Mouse (Mus musculus): ENCODE measurements around the gene Dnajc8. TPM values are rescaled to one million over a fixed set of nuclear protein-coding genes. Genes with fewer than 3 reads are reported as not detected.
A peak's percentile ranks its signal among the peaks of the same experiment; 100 is the strongest.

Gene Dnajc8
- polyA plus RNA-seq, 1 experiment from 2014 or later: 202 TPM

DNA sequence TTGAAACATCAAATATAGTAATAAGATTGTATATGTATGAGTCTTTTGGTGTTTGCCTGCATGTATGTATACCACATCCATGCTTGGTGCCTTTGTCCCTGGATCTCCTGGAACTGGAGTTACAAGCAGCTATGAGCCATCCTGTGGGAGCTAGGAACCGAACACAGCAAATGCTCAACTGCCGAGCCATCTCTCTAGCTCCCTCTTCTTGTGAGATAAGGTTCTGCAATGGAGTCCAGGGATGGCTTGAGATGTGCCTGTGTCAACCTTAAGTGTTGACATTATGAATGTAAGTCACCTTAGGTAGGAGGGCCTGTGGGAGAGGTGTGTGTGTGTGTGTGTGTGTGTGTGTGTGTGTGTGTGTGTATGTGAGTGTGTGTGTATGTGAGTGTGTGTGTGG is 8.7 kb upstream of the Dnajc8 start:
- H3K36me3 ChIP-seq: peaks cover 31% of the 10 kb centered on the region
- H3K27me3 ChIP-seq (ENCODE audit: insufficient read depth, poor library complexity, severe bottlenecking): no peaks in the 10 kb centered on the region
- H3K4me1 ChIP-seq (replicated peaks): peaks cover 11% of the 10 kb centered on the region
- WGBS: 55% methylated on average over 2 of the region's 2 CpGs
- no peaks in the 10 kb centered on the region; the same call in 1 of the 2 replicates for H3K9me3 ChIP-seq
- no peak overlapping the region for H3K4me3 ChIP-seq
- DNase-seq (ENCODE audit: low spot score): no peak
- H3K27ac ChIP-seq: no peak overlapping the region

DNA sequence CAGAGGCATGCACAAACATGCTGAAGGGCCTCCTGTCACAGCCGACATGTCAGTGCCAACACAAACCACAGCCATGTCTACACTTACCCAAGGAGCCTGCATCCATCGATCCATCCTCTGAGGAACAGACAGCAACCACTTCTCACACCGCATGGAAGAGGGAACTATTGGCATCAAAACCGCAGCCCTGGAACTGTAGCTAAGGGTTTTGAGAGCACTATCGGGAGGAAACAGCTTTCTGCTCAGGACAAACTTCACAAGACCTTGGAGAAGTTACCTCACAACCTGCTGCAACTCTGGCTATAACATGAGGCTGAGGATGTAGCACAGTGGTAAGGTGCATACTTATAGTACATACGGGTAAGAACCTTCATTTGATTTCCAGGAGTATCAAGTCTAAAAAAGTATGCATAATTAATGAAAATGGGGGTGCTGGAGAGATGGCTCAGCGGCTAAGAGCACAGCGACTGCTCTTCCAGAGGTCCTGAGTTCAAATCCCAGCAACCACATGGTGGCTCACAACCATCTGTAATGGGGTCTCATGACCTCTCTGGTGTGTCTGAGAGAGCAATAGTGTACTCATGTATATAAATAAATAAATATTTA is 7.3 kb upstream of the Dnajc8 start:
- Histone ChIP-seq H3K4me3 (no peak overlapping the region), H3K27me3 (ENCODE audit: insufficient read depth, poor library complexity, severe bottlenecking) (no peaks in the 10 kb centered on the region), H3K4me1 (replicated peaks) (peaks cover 25% of the 10 kb centered on the region), H3K27ac (no peak overlapping the region), H3K36me3 (peaks cover 33% of the 10 kb centered on the region), H3K9me3 (no peaks in the 10 kb centered on the region; the same call in 1 of the 2 replicates)
- 93% methylated on average over 8 of the region's 8 CpGs for WGBS
- DNase-seq (ENCODE audit: low spot score): no peak

DNA sequence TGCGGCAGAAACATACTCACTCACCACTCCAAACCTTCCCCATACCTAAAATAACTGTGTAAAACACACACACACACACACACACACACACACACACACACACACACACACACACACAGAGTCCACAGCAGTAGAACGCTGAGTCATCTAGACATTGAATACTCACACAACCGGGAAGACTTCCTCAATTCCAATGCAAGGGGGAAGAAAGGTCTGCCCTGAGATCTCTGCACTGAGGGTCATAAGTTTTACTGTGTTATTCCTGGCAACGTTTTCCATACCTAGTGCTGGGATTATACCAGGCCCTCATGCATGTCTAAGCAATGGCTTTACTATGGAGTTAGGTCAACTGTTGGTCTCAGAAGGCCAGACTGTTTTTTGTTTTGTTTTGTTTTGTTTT is 6.0 kb upstream of the Dnajc8 start:
- DNase-seq (ENCODE audit: low spot score): no peak
- H3K4me3 ChIP-seq: no peak overlapping the region
- H3K4me1 ChIP-seq (replicated peaks): peaks cover 31% of the 10 kb centered on the region
- H3K9me3 ChIP-seq: no peaks in the 10 kb centered on the region; the same call in 1 of the 2 replicates
- no peak overlapping the region for H3K27ac ChIP-seq
- no peaks in the 10 kb centered on the region for H3K27me3 ChIP-seq (ENCODE audit: insufficient read depth, poor library complexity, severe bottlenecking)
- WGBS: 88% methylated on average over 4 of the region's 4 CpGs
- H3K36me3 ChIP-seq: peaks cover 33% of the 10 kb centered on the region

DNA sequence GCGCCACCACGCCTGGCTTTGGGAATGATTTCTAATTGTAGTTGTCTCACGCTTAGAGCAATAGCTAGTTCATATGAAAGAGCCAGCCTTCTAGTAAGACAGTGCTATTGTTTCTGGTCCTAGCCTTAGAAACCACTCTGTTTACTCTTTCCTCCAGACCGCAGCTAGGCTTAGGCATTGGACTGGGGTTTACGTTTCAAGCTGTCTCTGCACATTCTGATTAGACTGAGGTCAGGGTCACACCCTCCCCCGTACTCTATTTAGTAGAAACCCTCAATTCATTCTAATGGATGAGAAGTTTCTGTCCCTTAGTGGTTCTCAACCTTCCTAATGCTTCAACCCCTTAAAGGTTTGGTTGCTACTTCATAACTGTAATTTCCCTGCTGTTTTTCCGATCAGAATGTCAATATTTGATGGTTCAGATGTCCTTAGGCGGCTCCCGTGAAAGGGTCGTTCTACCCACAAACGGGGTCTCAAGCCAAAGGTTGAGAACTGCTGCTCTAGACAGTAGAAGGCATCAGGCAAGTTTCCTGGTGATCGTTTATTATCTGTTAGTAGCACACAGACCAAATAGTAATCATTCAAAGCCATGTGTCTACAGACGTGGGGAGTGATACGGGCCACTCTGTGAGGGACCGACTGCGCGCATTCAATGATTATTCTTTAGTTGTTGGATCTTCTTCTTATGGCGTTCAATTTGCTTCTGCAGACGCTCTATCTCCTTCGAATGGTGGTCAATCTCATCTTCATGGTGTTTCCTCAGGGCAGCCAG is 5.1 kb upstream of the Dnajc8 start:
- WGBS: 93% methylated on average over 20 of the region's 20 CpGs
- no peak overlapping the region for H3K4me3 ChIP-seq
- no peaks in the 10 kb centered on the region; the same call in 1 of the 2 replicates for H3K9me3 ChIP-seq
- H3K27me3 ChIP-seq (ENCODE audit: insufficient read depth, poor library complexity, severe bottlenecking): no peaks in the 10 kb centered on the region
- H3K4me1 ChIP-seq (replicated peaks): peaks cover 27% of the 10 kb centered on the region
- H3K27ac ChIP-seq: no peak overlapping the region
- DNase-seq (ENCODE audit: low spot score): no peak
- peaks cover 33% of the 10 kb centered on the region for H3K36me3 ChIP-seq

DNA sequence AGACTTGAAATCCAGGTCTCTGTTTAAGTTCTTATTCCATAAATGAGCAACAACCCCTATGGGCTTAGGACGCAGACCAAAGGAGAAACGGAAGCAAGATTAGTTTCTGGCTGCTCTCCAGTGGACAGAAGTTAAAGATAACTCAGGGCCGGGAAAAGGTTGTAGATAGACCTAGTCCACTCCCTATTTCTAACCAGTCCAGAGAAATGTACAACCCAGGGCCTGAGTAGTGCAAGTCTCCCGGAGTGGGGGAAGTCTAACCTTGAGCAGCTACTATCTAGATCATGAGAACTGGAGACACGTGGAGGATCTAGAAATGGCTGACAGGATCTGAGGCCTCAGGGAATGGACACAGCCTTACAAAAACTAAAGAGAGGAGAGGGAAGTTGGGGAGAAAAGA is 2.9 kb upstream of the Dnajc8 start:
- no peaks in the 10 kb centered on the region for H3K27me3 ChIP-seq (ENCODE audit: insufficient read depth, poor library complexity, severe bottlenecking)
- WGBS: 47% methylated on average over 5 of the region's 5 CpGs
- peak overlapping the region; percentile 86 for H3K4me3 ChIP-seq
- no peak for DNase-seq (ENCODE audit: low spot score)
- H3K4me1 ChIP-seq (replicated peaks): peaks cover 43% of the 10 kb centered on the region
- peak overlapping the region; percentile 97 for H3K27ac ChIP-seq
- peaks cover 37% of the 10 kb centered on the region for H3K36me3 ChIP-seq
- H3K9me3 ChIP-seq: no peaks in the 10 kb centered on the region; the same call in 1 of the 2 replicates

DNA sequence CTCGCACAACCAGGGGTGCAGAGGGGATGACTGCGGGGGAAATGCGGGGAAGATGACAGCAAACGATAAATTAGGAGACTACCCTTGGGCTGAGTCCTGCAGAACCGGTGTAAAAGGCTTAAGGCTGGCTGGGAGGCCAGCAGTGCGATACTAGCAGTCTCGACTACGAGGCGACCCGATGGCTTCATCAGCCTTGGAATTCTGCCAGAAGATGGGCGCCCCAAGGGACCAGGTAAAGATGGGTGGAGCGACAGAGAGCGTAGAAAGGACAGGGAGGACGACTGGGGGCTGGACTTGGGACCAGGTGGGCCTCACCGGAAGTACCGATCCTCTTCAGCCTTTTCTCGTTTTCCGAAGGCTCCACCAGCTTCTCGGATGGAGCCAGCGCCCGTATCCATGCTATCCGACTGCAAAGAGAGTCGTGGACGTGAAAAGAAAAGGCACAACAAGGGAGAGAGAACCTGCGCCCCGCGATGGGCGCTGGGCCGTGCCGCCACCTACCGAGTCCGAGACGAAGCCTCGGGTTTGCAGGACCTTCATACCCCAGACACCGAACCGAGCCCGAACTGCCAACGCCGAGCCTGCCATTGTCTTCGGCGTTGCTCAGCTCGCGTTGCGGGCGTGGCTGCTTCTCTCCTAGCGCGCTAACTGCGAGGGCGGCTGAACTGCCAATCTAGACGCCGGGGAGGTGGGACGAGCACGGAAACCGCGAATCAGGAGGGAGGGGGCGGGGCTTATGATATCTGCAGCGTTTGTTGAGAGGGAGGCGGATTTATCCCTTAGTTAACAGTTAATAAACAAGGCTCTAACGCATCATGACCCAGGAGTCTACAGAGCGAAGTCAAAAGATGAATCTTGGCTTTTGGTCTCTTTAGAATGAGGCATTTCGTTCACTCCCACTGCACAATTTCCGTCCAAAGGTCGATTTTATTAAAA is 2.1 kb upstream of the Dnajc8 start, which contains the start of gene Atpif1:
Gene Atpif1, minus strand, starts transcription at position 679 of the 936 bp plus-strand sequence.
- peak within 1 kb of the TSS; percentile 97 for H3K27ac ChIP-seq
- no peaks in the 10 kb centered on the region; the same call in 1 of the 2 replicates for H3K9me3 ChIP-seq
- peaks cover 44% of the 10 kb centered on the region for H3K36me3 ChIP-seq
- H3K4me1 ChIP-seq (replicated peaks): peaks cover 44% of the 10 kb centered on the region
- peak; percentile 93 for DNase-seq (ENCODE audit: low spot score)
- under 1% methylated on average over 63 of the region's 63 CpGs for WGBS
- peak within 1 kb of the TSS; percentile 86 for H3K4me3 ChIP-seq
- no peaks in the 10 kb centered on the region for H3K27me3 ChIP-seq (ENCODE audit: insufficient read depth, poor library complexity, severe bottlenecking)

DNA sequence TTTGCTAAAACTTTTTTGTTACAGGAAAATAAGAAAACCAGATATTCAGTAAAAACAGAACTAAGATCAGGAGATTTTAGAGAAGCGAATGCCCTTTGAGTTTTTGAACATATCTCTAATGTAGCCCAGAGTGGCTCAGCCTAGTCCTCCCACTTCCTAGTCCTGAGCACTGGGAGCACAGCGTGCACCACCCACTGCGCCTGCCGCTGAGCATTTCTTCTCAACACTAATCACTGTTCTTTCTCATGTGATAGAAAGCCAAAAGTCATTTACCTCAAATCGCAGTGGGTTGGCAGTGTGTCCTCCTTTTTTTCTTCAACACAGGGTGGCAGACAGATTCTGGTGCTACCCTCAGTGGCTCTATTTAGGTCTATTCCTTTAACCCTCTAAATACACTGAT is 4.1 kb downstream of the Dnajc8 start:
- Histone ChIP-seq H3K27me3 (ENCODE audit: insufficient read depth, poor library complexity, severe bottlenecking) (no peaks in the 10 kb centered on the region), H3K4me1 (replicated peaks) (peaks cover 16% of the 10 kb centered on the region), H3K27ac (no peak overlapping the region), H3K9me3 (no peaks in the 10 kb centered on the region), H3K4me3 (no peak overlapping the region), H3K36me3 (peaks cover 72% of the 10 kb centered on the region)
- 94% methylated on average over 5 of the region's 5 CpGs for WGBS
- no peak for DNase-seq (ENCODE audit: low spot score)

DNA sequence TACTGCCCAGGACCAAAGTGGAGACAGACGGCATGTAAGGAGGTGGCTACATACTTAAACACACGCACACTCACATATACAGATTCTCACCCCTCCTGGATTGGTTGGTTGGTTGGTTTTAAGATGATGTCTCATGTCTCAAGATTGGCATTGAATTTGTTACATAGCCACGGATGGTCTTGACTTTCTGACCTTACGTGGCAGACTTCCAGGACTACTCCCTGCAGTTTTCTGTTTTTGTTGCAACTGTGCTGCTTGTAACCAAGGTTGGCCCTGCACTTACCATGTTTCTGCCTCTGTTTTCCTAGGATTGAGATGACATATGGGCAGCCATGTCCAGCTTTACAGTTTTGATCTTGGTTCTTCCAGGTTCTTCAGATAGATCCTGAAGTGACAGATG is 6.1 kb downstream of the Dnajc8 start:
- peaks cover 11% of the 10 kb centered on the region for H3K4me1 ChIP-seq (replicated peaks)
- no peaks in the 10 kb centered on the region for H3K27me3 ChIP-seq (ENCODE audit: insufficient read depth, poor library complexity, severe bottlenecking)
- H3K36me3 ChIP-seq: peaks cover 90% of the 10 kb centered on the region
- no peak overlapping the region for H3K27ac ChIP-seq
- 94% methylated on average over 4 of the region's 4 CpGs for WGBS
- no peaks in the 10 kb centered on the region for H3K9me3 ChIP-seq
- no peak for DNase-seq (ENCODE audit: low spot score)
- H3K4me3 ChIP-seq: no peak overlapping the region

DNA sequence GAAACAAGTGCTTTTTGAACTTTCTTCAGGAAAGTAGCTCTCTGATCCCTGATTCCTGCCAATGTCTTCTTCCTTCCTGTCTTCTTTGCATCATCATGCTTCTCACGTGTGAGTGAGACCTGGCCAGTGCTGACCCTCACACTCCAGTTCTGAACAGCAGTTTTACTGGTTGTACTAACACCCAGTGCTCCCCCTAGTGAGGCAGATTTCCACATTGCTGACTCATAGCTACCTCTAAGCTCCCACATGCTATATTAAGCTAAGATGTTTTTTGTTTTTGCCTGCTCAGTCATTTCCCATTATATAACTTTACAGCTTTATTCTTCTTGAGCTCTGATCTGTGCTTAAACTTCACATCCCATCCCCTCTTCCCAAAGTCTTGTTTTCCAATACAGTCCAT is 7.4 kb downstream of the Dnajc8 start:
- Histone ChIP-seq H3K4me1 (replicated peaks) (no peaks in the 10 kb centered on the region), H3K27me3 (ENCODE audit: insufficient read depth, poor library complexity, severe bottlenecking) (no peaks in the 10 kb centered on the region), H3K27ac (no peak overlapping the region), H3K36me3 (peaks cover 97% of the 10 kb centered on the region), H3K9me3 (no peaks in the 10 kb centered on the region), H3K4me3 (no peak overlapping the region)
- 82% methylated on average over 1 of the region's 1 CpGs for WGBS
- DNase-seq (ENCODE audit: low spot score): no peak

DNA sequence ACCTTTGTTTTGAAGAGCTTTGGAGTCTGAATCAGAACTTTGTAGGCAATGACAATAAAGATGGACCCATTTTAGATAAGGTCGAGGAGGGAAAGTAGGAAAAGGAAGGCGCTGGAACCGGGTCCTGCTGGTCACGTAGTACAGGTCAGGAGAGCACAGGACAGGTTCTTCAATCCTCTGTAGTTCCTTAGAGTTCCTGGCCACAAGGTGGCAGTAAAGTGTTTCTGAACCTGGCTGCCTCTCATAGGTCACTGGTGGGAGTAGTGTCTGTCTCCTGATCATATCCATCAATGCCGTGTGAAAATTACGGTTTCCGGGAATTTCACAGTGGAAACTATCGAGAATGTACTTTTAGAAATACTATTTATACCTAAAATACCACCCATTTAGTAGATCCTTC is 10.5 kb downstream of the Dnajc8 start:
- no peak overlapping the region for H3K4me3 ChIP-seq
- no peak overlapping the region for H3K27ac ChIP-seq
- H3K27me3 ChIP-seq (ENCODE audit: insufficient read depth, poor library complexity, severe bottlenecking): no peaks in the 10 kb centered on the region
- H3K36me3 ChIP-seq: peaks cover 99% of the 10 kb centered on the region
- 57% methylated on average over 8 of the region's 8 CpGs for WGBS
- H3K9me3 ChIP-seq: no peaks in the 10 kb centered on the region
- DNase-seq (ENCODE audit: low spot score): peak; percentile 47
- H3K4me1 ChIP-seq (replicated peaks): no peaks in the 10 kb centered on the region

DNA sequence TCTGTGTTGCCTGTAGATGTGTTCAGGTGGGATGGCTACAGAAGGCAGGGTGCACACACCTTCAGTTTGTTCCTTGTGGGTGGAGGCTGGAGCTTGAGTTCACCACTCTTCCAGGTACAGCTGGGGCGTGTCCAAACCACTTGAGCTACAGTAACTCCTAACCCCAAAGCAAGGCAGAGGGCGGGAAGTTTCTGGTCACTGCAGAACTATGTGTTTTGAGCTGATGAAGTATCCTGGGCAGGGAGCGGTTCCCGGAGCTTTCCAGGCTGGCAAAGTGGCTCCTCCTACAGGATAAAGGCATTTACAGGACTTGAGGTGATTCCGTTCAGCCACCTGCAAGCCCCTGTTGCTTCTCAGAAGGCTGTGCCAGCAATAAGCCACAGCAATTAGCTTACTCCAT is 18.9 kb downstream of the Dnajc8 start:
- WGBS: 85% methylated on average over 5 of the region's 5 CpGs
- no peak overlapping the region for H3K27ac ChIP-seq
- H3K36me3 ChIP-seq: peaks cover 59% of the 10 kb centered on the region

DNA sequence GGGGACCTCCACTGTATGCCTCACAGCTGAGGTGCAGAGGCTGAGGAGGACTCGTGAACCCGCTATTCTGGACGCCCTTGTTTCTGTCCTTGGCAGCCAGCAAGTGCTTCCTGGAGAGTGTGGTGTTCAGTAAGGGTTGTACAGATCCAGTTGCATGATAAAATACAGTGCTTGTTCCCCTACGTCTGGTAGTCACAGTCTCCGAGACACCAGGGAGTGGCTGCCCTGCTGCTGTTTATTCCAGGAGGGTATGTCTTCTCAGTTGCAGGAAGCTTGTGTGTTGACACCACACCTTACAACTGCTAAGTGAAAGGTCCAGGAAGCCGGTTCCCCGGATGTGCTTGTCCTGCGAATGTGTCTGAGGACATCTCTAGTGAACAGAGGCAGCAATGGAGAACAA is 19.3 kb downstream of the Dnajc8 start:
- 84% methylated on average over 8 of the region's 8 CpGs for WGBS
- no peak for DNase-seq (ENCODE audit: low spot score)
- Histone ChIP-seq H3K27ac (no peak overlapping the region), H3K4me1 (replicated peaks) (no peaks in the 10 kb centered on the region), H3K36me3 (peaks cover 54% of the 10 kb centered on the region), H3K27me3 (ENCODE audit: insufficient read depth, poor library complexity, severe bottlenecking) (no peaks in the 10 kb centered on the region), H3K4me3 (no peak overlapping the region), H3K9me3 (no peaks in the 10 kb centered on the region)

More for the DNA sequence above, 18.9 kb downstream of the Dnajc8 start:
- H3K27me3 ChIP-seq (ENCODE audit: insufficient read depth, poor library complexity, severe bottlenecking): no peaks in the 10 kb centered on the region
- H3K4me3 ChIP-seq: no peak overlapping the region
- H3K9me3 ChIP-seq: no peaks in the 10 kb centered on the region
- DNase-seq (ENCODE audit: low spot score): no peak
- H3K4me1 ChIP-seq (replicated peaks): no peaks in the 10 kb centered on the region

Measured in hindbrain, embryonic 10.5 days (tissue).